In the genomic region with DNA sequence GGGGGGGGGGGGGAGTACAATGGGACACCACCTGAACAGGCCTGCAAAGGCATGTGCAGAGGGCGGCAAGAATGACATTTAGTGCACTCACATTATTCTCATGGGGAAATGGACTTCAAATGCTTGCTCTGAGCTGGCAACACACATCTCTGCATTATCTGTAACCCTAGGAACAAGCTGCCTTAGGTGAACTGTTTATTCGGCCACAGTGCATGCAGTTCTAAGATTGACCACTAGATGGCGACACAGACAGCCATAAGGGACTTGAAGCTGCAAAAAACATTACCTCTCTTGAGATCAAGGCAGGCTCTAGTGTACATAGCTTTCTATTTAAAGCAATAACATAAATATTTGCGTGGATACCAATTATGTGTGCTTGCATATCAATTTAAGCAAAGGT, we compare ENCODE assay signal across 1 mouse cellular context.
TF ChIP-seq lines count a peak whose summit lies in the region.

No protein-coding gene starts in this region.

TF ChIP-seq in CH12.LX, 34 proteins besides CTCF, POLR2A, EP300 and RAD21:
- TF ChIP-seq ZNF384 (IDR thresholded peaks at IDR 0.05; ENCODE audit: low read depth, low read length) (peak; percentile 47; the same call in 1 of the 2 replicates), ZC3H11A (IDR thresholded peaks at IDR 0.05; ENCODE audit: low read depth, low read length) (0 out of 2 replicates have a peak, but pooled peaks have one; percentile 13), USF1 (IDR thresholded peaks at IDR 0.05; ENCODE audit: low read depth, low read length) (no peak), SMC3 (IDR thresholded peaks at IDR 0.05; ENCODE audit: low read depth, low read length) (peak; percentile 88)
